7 mouse cellular contexts compared by ENCODE assay signal in genomic region chr14:118709736-118710135, GRCm38 (mm10). TPM values are rescaled to one million over a fixed set of nuclear protein-coding genes. Genes with fewer than 3 reads are reported as not detected.
DNase-seq lines count a peak whose midpoint lies in the region; ATAC-seq and TF ChIP-seq lines count a peak whose summit lies in the region.

No protein-coding gene starts in this region.

- peak; percentile 62 for TF ChIP-seq CTCF in heart, adult 2 months (IDR thresholded peaks at IDR 0.05)

- intact Hi-C loops in heart, adult 2 months (cut with DNase I): loop anchor here (5.0 kb wide), 2 partner anchors 72 to 92 kb away; no protein-coding TSS in a partner anchor

- TF ChIP-seq POLR2A in heart, adult 2 months (IDR thresholded peaks at IDR 0.05; ENCODE audit: insufficient read depth, low read depth, low read length): no peak

- H3K4me1 ChIP-seq in embryonic facial prominence, embryonic 10.5 days: peaks cover 35% of the 10 kb centered on the region
- H3K4me1 ChIP-seq in heart, adult 2 months (ENCODE audit: control insufficient read depth, insufficient read depth, low read length): peaks cover 11% of the 10 kb centered on the region
- peaks cover 43% of the 10 kb centered on the region for H3K4me1 ChIP-seq in limb, embryonic 13.5 days
- H3K4me1 ChIP-seq in midbrain, embryonic 15.5 days: peaks cover 36% of the 10 kb centered on the region

- no peak overlapping the region for H3K4me3 ChIP-seq in embryonic facial prominence, embryonic 10.5 days
- no peak overlapping the region for H3K4me3 ChIP-seq in heart, adult 2 months
- H3K4me3 ChIP-seq in limb, embryonic 13.5 days: no peak overlapping the region
- no peak overlapping the region for H3K4me3 ChIP-seq in midbrain, embryonic 15.5 days

- no peak overlapping the region for H3K9ac ChIP-seq in heart, adult 2 months (ENCODE audit: low read depth, low read length)
- no peak overlapping the region for H3K9ac ChIP-seq in limb, embryonic 13.5 days
- no peak overlapping the region for H3K9ac ChIP-seq in midbrain, embryonic 15.5 days

- peak; percentile 94 for DNase-seq in adrenal gland, postnatal 14 days
- peak; percentile 59 for DNase-seq in embryonic facial prominence, embryonic 10.5 days (ENCODE audit: low spot score)
- DNase-seq in heart, adult 2 months: peak; percentile 86 to 89
- DNase-seq in kidney, adult 9 months: peak; percentile 96
- peak; percentile 70 to 77 for DNase-seq in spleen, postnatal 14 days (ENCODE audit: low spot score in 2 of 2)

- ATAC-seq in limb, embryonic 13.5 days (ENCODE audit: low FRiP score, low read depth): peak; percentile 75; the same call in 1 of the 2 replicates
- ATAC-seq in midbrain, embryonic 15.5 days (replicated peaks): peak; percentile 59

- TF ChIP-seq EP300 in heart, adult 2 months (IDR thresholded peaks at IDR 0.05; ENCODE audit: insufficient read depth, low read depth, low read length): peak; percentile 87; the same call in 1 of the 2 replicates

- H3K36me3 ChIP-seq in embryonic facial prominence, embryonic 10.5 days (replicated peaks): no peaks in the 10 kb centered on the region
- no peaks in the 10 kb centered on the region for H3K36me3 ChIP-seq in heart, adult 2 months (ENCODE audit: control insufficient read depth, insufficient read depth, low read length)
- H3K36me3 ChIP-seq in limb, embryonic 13.5 days: no peaks in the 10 kb centered on the region
- H3K36me3 ChIP-seq in midbrain, embryonic 15.5 days (replicated peaks): no peaks in the 10 kb centered on the region

- H3K27ac ChIP-seq in embryonic facial prominence, embryonic 10.5 days (replicated peaks): no peak overlapping the region
- H3K27ac ChIP-seq in heart, adult 2 months: peak overlapping the region; percentile 67
- H3K27ac ChIP-seq in limb, embryonic 13.5 days: no peak overlapping the region
- H3K27ac ChIP-seq in midbrain, embryonic 15.5 days: no peak overlapping the region

- H3K4me2 ChIP-seq in limb, embryonic 13.5 days (replicated peaks): peak overlapping the region; percentile 25; the same call in 1 of the 2 replicates
- no peak overlapping the region for H3K4me2 ChIP-seq in midbrain, embryonic 15.5 days

- WGBS in embryonic facial prominence, embryonic 10.5 days: 40% methylated on average over 11 of the region's 11 CpGs
- WGBS in heart, adult 2 months: 6% methylated on average over 11 of the region's 11 CpGs
- 29% methylated on average over 11 of the region's 11 CpGs for WGBS in limb, embryonic 13.5 days
- 32% methylated on average over 11 of the region's 11 CpGs for WGBS in midbrain, embryonic 15.5 days

- H3K9me3 ChIP-seq in embryonic facial prominence, embryonic 10.5 days: no peaks in the 10 kb centered on the region
- no peaks in the 10 kb centered on the region for H3K9me3 ChIP-seq in limb, embryonic 13.5 days
- no peaks in the 10 kb centered on the region for H3K9me3 ChIP-seq in midbrain, embryonic 15.5 days

- H3K27me3 ChIP-seq in embryonic facial prominence, embryonic 10.5 days (replicated peaks; ENCODE audit: low read depth, poor library complexity, severe bottlenecking): peaks cover 90% of the 10 kb centered on the region
- no peaks in the 10 kb centered on the region for H3K27me3 ChIP-seq in heart, adult 2 months (ENCODE audit: control insufficient read depth, insufficient read depth, low read length)
- peaks cover 72% of the 10 kb centered on the region for H3K27me3 ChIP-seq in limb, embryonic 13.5 days
- peaks cover 7% of the 10 kb centered on the region; the same call in 1 of the 2 replicates for H3K27me3 ChIP-seq in midbrain, embryonic 15.5 days (replicated peaks)

- H3K79me2 ChIP-seq in heart, adult 2 months (replicated peaks; ENCODE audit: control insufficient read depth, insufficient read depth, low read length): no peaks in the 10 kb centered on the region

RNA-seq across cellular contexts. Expression of gene Abcc4, which starts 3.7 kb away (rescaled TPM):
- total RNA-seq in adrenal gland, postnatal 14 days (2021): 9.4 and 10.4 TPM in 2 replicates
- 2.6 and 3.2 TPM in 2 replicates for polyA plus RNA-seq in embryonic facial prominence, embryonic 10.5 days (2016; fragmentation: Nextera tagmentation; extraction: Ambion mirVana)
- 1 to 10 TPM; 9.1 to 9.8 TPM for total RNA-seq in heart, adult 2 months (2021)
- polyA plus RNA-seq in heart, adult 2 months (2012; rRNA removed): 5.7 and 7.4 TPM in 2 replicates
- 1.3 and 1.4 TPM in 2 replicates for polyA plus RNA-seq in limb, embryonic 13.5 days (2015; fragmentation: Nextera tagmentation; extraction: Ambion mirVana)
- 1.6 and 1.8 TPM in 2 replicates for polyA plus RNA-seq in midbrain, embryonic 15.5 days (2015; fragmentation: Nextera tagmentation; extraction: Ambion mirVana)
